Mouse (Mus musculus) ovary, adult 18-20 months (tissue): ENCODE data around the gene Lama4.

Experiments used
- DNase-seq: peaks from one replicate; pipeline ENCODE4 v3.0.0; 2022; ENCODE audit warnings: low spot score, mixed read lengths

Lama4 gene

GRCm38 (mm10) chr10:38965075-38965781 lies at the start of gene Lama4:
Gene Lama4 (plus strand): TSS chr10:38965515.
- peak; percentile 75 for DNase-seq

GRCm38 (mm10) chr10:38916027-38916617 lies 49.2 kb upstream of the Lama4 start:
- no peak for DNase-seq

- no peak for DNase-seq
Measured at GRCm38 (mm10) chr10:38928940-38929697, 36.2 kb upstream of the Lama4 start.

GRCm38 (mm10) chr10:38944701-38945100 lies 20.6 kb upstream of the Lama4 start:
- DNase-seq = no peak

- no peak for DNase-seq
Measured at GRCm38 (mm10) chr10:38961920-38962319, 3.4 kb upstream of the Lama4 start.

GRCm38 (mm10) chr10:38964719-38965074 lies 618 bp upstream of the Lama4 start:
- no peak for DNase-seq

- no peak for DNase-seq
Measured at GRCm38 (mm10) chr10:38965857-38966256, 542 bp downstream of the Lama4 start.

- no peak for DNase-seq
Measured at GRCm38 (mm10) chr10:38966646-38967045, 1.3 kb downstream of the Lama4 start.

GRCm38 (mm10) chr10:38968326-38969072 lies 3.2 kb downstream of the Lama4 start:
- no peak for DNase-seq

- DNase-seq = peak; percentile 68
Measured at GRCm38 (mm10) chr10:38969543-38969942, 4.2 kb downstream of the Lama4 start.

- peak; percentile 18 for DNase-seq
Measured at GRCm38 (mm10) chr10:38969975-38970374, 4.7 kb downstream of the Lama4 start.

GRCm38 (mm10) chr10:38972221-38972946 lies 7.1 kb downstream of the Lama4 start:
- no peak for DNase-seq

- no peak for DNase-seq
Measured at GRCm38 (mm10) chr10:38973016-38973415, 7.7 kb downstream of the Lama4 start.

- no peak for DNase-seq
Measured at GRCm38 (mm10) chr10:38978195-38978594, 12.9 kb downstream of the Lama4 start.

GRCm38 (mm10) chr10:38979699-38980098 lies 14.4 kb downstream of the Lama4 start:
- DNase-seq = no peak

GRCm38 (mm10) chr10:38980980-38981379 lies 15.7 kb downstream of the Lama4 start:
- no peak for DNase-seq

GRCm38 (mm10) chr10:38984358-38985075 lies 19.2 kb downstream of the Lama4 start:
- DNase-seq = no peak

- DNase-seq = no peak
Measured at GRCm38 (mm10) chr10:38986053-38986452, 20.7 kb downstream of the Lama4 start.

- DNase-seq = no peak
Measured at GRCm38 (mm10) chr10:38992827-38993226, 27.5 kb downstream of the Lama4 start.

GRCm38 (mm10) chr10:38993632-38994424 lies 28.5 kb downstream of the Lama4 start:
- DNase-seq = no peak
